Mouse (Mus musculus) left cerebral cortex, adult 2 months (tissue): ENCODE data around the gene Tex9. TPM values are rescaled to one million over a fixed set of nuclear protein-coding genes. Genes with fewer than 3 reads are reported as not detected.

ENCODE experiments used
- DNase-seq, 2 experiments: peaks; one replicate each; pipeline ENCODE4 v3.0.0; 2021 to 2022; ENCODE audit warnings: low spot score in 2 of 2, mixed read lengths in 1 of 2; ENCODE audit errors: extremely low spot score in 1 of 2
- H3K27ac ChIP-seq: fragments of 200-600 bp; 2 replicates; pipeline ENCODE4 v1.8.1; 2022
- H3K4me3 ChIP-seq: fragments of 200-600 bp; 2 replicates; pipeline ENCODE4 v1.8.1; 2022
- CTCF ChIP-seq: fragments of 200-600 bp; IDR thresholded peaks from 2 replicates; pipeline ENCODE4 v1.8.1; 2022; ENCODE audit warnings: antibody characterized with exemption, mild to moderate bottlenecking, moderate library complexity
- intact Hi-C: fragments of 180-260 bp; cut with DNase I; formaldehyde crosslinking; loops from one replicate; pipeline ENCODE4 v1.15.1; 2025
- total RNA-seq, 2 experiments: library from RNA; stranded (reverse); gene quantifications; 2 replicates each; pipeline ENCODE4 v1.2.3; 2021

The Tex9 gene
- total RNA-seq, 2 experiments from 2014 or later, result 11.2 to 12.8 TPM

DNA sequence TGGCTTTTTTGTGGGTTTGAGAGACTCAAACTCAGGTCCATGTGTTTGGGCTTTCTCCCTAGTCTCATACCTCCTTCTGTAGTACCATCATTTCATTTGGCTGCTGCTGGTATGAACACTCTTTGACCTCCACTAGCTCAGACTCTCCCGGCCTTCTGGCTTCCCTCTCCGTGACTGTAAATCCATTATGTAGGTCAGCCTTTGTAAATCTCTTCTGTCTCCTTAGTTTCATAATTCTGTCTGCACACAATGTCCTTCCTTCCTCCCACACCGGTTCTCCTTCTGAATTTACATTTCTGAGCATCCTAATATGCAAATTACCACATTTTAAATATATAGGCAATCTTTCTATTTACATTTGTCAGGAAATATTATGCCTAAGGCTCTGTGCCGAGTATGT, 64.2 kb downstream of the Tex9 start:
- no peak overlapping the region for H3K27ac ChIP-seq
- no peak for DNase-seq
- H3K4me3 ChIP-seq, result no peak overlapping the region
- no peak for TF ChIP-seq CTCF
- intact Hi-C loops, result no loop called here

- Histone ChIP-seq H3K4me3 (no peak overlapping the region), H3K27ac (no peak overlapping the region)
- DNase-seq, result no peak
- TF ChIP-seq CTCF, result no peak
- intact Hi-C loops, result no loop called here
These were observed 66.6 kb downstream of the Tex9 start for GRCm38 (mm10) chr9:72425300-72425850.

GRCm38 (mm10) chr9:72422753-72423152, 69.3 kb downstream of the Tex9 start:
- no peak; the same call in 1 of the 2 replicates for TF ChIP-seq CTCF
- H3K27ac ChIP-seq, result no peak overlapping the region
- DNase-seq, result no peak
- intact Hi-C loops, result no loop called here
- H3K4me3 ChIP-seq, result no peak overlapping the region

DNA sequence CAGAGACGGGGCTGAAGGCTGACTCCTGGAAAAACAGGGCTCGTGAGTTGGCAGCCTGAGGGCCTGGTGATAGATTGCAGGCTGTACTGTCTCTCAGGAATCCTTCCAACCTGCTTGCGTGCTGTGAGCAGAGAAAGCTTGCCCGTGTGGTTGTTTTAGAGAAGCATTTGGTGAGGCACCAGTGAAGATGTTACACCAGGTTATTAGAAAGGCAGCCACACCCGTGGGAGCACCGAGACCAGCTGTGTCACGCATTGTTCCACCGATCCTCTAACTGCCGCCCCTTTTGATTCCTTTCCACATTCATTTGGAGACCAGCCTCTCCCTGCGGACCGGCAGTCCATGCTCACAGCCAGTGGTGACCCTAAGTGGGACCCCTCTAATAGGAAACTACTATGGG, 69.7 kb downstream of the Tex9 start:
- no peak for TF ChIP-seq CTCF
- DNase-seq, result no peak
- Histone ChIP-seq H3K4me3 (no peak overlapping the region), H3K27ac (no peak overlapping the region)
- intact Hi-C loops, result no loop called here

DNA sequence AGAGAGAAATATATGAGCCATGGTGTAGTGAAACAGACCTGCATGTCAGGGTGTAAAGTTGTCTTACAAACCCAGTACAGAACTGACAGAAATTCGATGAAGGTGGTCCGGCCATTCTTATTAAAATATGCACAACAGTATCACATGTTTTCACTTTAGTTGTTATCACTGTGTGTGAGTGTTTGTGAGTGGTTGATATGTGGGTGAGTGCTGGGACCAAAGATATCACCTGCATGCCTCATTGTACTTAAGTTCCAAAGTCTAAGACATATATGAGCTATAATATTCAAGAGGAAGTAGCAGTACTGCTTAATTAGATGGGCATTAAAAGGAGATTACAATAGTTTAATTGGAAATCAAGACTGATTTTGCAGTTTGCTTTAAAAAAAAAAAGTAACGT, 71.5 kb downstream of the Tex9 start:
- H3K4me3 ChIP-seq, result no peak overlapping the region
- intact Hi-C loops, result no loop called here
- H3K27ac ChIP-seq, result no peak overlapping the region
- no peak for DNase-seq
- no peak for TF ChIP-seq CTCF

- intact Hi-C loops, result no loop called here
- H3K27ac ChIP-seq, result no peak overlapping the region
- H3K4me3 ChIP-seq, result no peak overlapping the region
- no peak for TF ChIP-seq CTCF
- no peak for DNase-seq
These were observed 73.6 kb downstream of the Tex9 start for GRCm38 (mm10) chr9:72418443-72418842.

GRCm38 (mm10) chr9:72411746-72412145, 80.3 kb downstream of the Tex9 start:
- peak; percentile 52 for TF ChIP-seq CTCF
- intact Hi-C loops, result no loop called here
- Histone ChIP-seq H3K27ac (no peak overlapping the region), H3K4me3 (no peak overlapping the region)
- no peak for DNase-seq

- intact Hi-C loops, result loop anchor here (2.0 to 5.0 kb wide), 3 partner anchors 147 to 763 kb away; no protein-coding TSS in a partner anchor
- DNase-seq, result no peak
- no peak for TF ChIP-seq CTCF
- Histone ChIP-seq H3K27ac (no peak overlapping the region), H3K4me3 (no peak overlapping the region)
These were observed 82.4 kb downstream of the Tex9 start for GRCm38 (mm10) chr9:72409381-72410225.

DNA sequence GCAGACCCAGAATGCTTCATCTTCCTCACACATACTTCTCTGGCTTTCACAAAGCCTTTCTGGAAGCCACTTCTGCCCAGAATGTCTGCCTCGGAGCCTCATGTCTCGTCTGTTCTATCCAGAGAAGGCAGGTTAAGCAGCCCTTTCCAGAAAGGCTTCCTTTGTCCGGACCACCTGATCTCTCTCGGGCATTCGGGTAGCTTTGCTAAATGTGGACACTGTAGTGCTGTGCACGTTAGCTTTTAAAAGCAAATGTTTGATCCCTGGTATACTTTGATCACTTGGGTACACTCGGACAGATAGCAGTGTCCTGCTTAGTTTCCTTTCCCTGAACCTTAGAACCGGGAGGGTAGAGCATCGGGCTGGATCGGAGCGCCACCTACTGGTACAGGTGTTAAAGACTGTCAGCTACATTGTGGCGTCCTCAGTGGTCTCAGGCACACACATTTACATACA, 83.9 kb downstream of the Tex9 start:
- H3K4me3 ChIP-seq, result peak overlapping the region; percentile 34
- TF ChIP-seq CTCF, result peak; percentile 98
- DNase-seq, result peak; percentile 76 to 83
- intact Hi-C loops, result loop anchor here (2.0 to 5.0 kb wide), 3 partner anchors 146 to 761 kb away; no protein-coding TSS in a partner anchor
- no peak overlapping the region for H3K27ac ChIP-seq

- Histone ChIP-seq H3K4me3 (no peak overlapping the region), H3K27ac (no peak overlapping the region)
- DNase-seq, result no peak
- TF ChIP-seq CTCF, result no peak
- intact Hi-C loops, result loop anchor here (5.0 kb wide), 2 partner anchors 144 to 574 kb away; no protein-coding TSS in a partner anchor
These were observed 86.0 kb downstream of the Tex9 start for GRCm38 (mm10) chr9:72405882-72406638.

- Histone ChIP-seq H3K27ac (no peak overlapping the region), H3K4me3 (no peak overlapping the region)
- TF ChIP-seq CTCF, result no peak
- intact Hi-C loops, result loop anchor here (5.0 kb wide), 2 partner anchors 143 to 573 kb away; no protein-coding TSS in a partner anchor
- DNase-seq, result no peak
These were observed 87.1 kb downstream of the Tex9 start for GRCm38 (mm10) chr9:72404934-72405333.

- DNase-seq, result no peak
- H3K27ac ChIP-seq, result no peak overlapping the region
- TF ChIP-seq CTCF, result no peak
- intact Hi-C loops, result no loop called here
- H3K4me3 ChIP-seq, result no peak overlapping the region
These were observed 87.6 kb downstream of the Tex9 start for GRCm38 (mm10) chr9:72404446-72404845.
